Mouse (Mus musculus): ENCODE measurements around the gene Nrp2. TPM values are rescaled to one million over a fixed set of nuclear protein-coding genes. Genes with fewer than 3 reads are reported as not detected.

The Nrp2 gene
- polyA plus RNA-seq, 1 experiment from 2014 or later = 39.9 TPM

GRCm38 (mm10) chr1:62734980-62735379 lies 31.9 kb downstream of the Nrp2 start:
- no peak overlapping the region for H3K4me2 ChIP-seq (replicated peaks; ENCODE audit: low read depth, low read length)
- 70% methylated on average over 4 of the region's 4 CpGs for WGBS

DNA sequence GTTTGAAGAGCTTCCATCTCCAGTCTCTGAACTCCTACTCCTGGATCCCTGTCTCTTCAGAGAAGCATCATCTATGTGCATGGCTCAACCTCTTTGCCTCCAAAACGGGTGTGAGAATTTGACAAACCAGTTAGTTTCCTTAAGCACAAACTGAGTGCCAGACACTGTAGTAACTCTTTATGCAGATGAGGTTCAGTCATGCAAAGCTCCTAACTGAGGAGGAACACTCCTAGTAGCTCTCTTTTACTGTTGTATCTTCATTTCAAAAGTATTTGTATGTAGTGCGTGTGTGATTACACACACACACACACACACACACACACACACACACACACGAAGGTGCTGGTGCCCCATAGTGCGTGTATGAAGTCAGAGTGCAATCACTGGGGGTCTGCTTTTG lies 32.8 kb downstream of the Nrp2 start:
- H3K27ac ChIP-seq (ENCODE audit: low read length) = no peak overlapping the region
- no peak overlapping the region for H3K9ac ChIP-seq (replicated peaks; ENCODE audit: low read depth, low read length)
- H3K4me3 ChIP-seq (ENCODE audit: low read depth, low read length) = no peak overlapping the region
- no peaks in the 10 kb centered on the region; the same call in none of the 2 replicates for H3K36me3 ChIP-seq (ENCODE audit: control insufficient read depth, insufficient read depth, low read length)
- no peaks in the 10 kb centered on the region for H3K4me1 ChIP-seq (ENCODE audit: control insufficient read depth, insufficient read depth, low read length)
- no peaks in the 10 kb centered on the region for H3K27me3 ChIP-seq (ENCODE audit: control insufficient read depth, insufficient read depth, low read length)
- no peaks in the 10 kb centered on the region for H3K9me3 ChIP-seq (ENCODE audit: control insufficient read depth, low read depth, low read length)
- no peak overlapping the region for H3K4me2 ChIP-seq (replicated peaks; ENCODE audit: low read depth, low read length)
- 79% methylated on average over 4 of the region's 4 CpGs for WGBS
- ATAC-seq (ENCODE audit: insufficient number of reproducible peaks, insufficient read depth, low FRiP score, low read depth) = no peak

More at GRCm38 (mm10) chr1:62734980-62735379, 31.9 kb downstream of the Nrp2 start:
- Histone ChIP-seq H3K4me1 (ENCODE audit: control insufficient read depth, insufficient read depth, low read length) (no peaks in the 10 kb centered on the region), H3K36me3 (ENCODE audit: control insufficient read depth, insufficient read depth, low read length) (no peaks in the 10 kb centered on the region; the same call in none of the 2 replicates), H3K9me3 (ENCODE audit: control insufficient read depth, low read depth, low read length) (no peaks in the 10 kb centered on the region), H3K4me3 (ENCODE audit: low read depth, low read length) (no peak overlapping the region), H3K9ac (replicated peaks; ENCODE audit: low read depth, low read length) (no peak overlapping the region), H3K27ac (ENCODE audit: low read length) (no peak overlapping the region), H3K27me3 (ENCODE audit: control insufficient read depth, insufficient read depth, low read length) (no peaks in the 10 kb centered on the region)
- no peak for ATAC-seq (ENCODE audit: insufficient number of reproducible peaks, insufficient read depth, low FRiP score, low read depth)

DNA sequence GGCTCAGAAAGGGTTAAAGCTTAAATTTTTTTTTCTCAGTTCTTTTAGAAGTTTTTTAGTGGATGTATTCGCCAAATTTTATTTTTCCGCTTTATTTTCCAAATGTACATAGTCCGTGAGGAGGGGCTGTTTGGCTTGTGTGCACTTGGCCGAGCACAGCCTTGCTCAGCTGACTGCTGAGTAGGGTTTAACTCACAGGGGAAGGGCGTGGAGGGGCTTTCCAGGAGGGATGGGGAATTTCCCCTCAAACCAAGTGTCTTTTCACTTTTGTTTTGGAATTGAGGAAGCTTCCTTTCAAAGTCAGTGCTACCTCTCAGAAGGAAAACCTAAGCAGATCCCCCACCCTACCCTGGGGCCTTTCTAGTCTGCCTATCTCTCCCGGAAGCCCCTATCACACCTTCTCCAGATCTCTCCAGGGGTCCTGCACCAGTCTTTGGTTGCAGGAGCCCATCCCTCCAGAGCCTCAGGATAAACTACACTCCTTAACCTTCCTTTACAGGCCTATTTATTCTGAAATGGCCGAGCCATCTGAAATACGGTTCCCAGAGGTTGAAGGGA lies 33.4 kb downstream of the Nrp2 start:
- Histone ChIP-seq H3K27ac (ENCODE audit: low read length) (no peak overlapping the region), H3K9ac (replicated peaks; ENCODE audit: low read depth, low read length) (no peak overlapping the region), H3K4me3 (ENCODE audit: low read depth, low read length) (no peak overlapping the region), H3K27me3 (ENCODE audit: control insufficient read depth, insufficient read depth, low read length) (no peaks in the 10 kb centered on the region), H3K36me3 (ENCODE audit: control insufficient read depth, insufficient read depth, low read length) (no peaks in the 10 kb centered on the region; the same call in none of the 2 replicates), H3K9me3 (ENCODE audit: control insufficient read depth, low read depth, low read length) (no peaks in the 10 kb centered on the region), H3K4me2 (replicated peaks; ENCODE audit: low read depth, low read length) (no peak overlapping the region), H3K4me1 (ENCODE audit: control insufficient read depth, insufficient read depth, low read length) (no peaks in the 10 kb centered on the region)
- ATAC-seq (ENCODE audit: insufficient number of reproducible peaks, insufficient read depth, low FRiP score, low read depth) = no peak
- WGBS = 67% methylated on average over 8 of the region's 8 CpGs

- H3K9me3 ChIP-seq (ENCODE audit: control insufficient read depth, low read depth, low read length) = no peaks in the 10 kb centered on the region
- no peak overlapping the region for H3K9ac ChIP-seq (replicated peaks; ENCODE audit: low read depth, low read length)
- H3K36me3 ChIP-seq (ENCODE audit: control insufficient read depth, insufficient read depth, low read length) = no peaks in the 10 kb centered on the region; the same call in none of the 2 replicates
- no peak overlapping the region for H3K4me2 ChIP-seq (replicated peaks; ENCODE audit: low read depth, low read length)
- H3K4me1 ChIP-seq (ENCODE audit: control insufficient read depth, insufficient read depth, low read length) = no peaks in the 10 kb centered on the region
- no peak overlapping the region for H3K27ac ChIP-seq (ENCODE audit: low read length)
- ATAC-seq (ENCODE audit: insufficient number of reproducible peaks, insufficient read depth, low FRiP score, low read depth) = no peak
- H3K27me3 ChIP-seq (ENCODE audit: control insufficient read depth, insufficient read depth, low read length) = no peaks in the 10 kb centered on the region
- 88% methylated on average over 11 of the region's 11 CpGs for WGBS
- H3K4me3 ChIP-seq (ENCODE audit: low read depth, low read length) = no peak overlapping the region
These were observed 35.1 kb downstream of the Nrp2 start for GRCm38 (mm10) chr1:62738165-62738564.

GRCm38 (mm10) chr1:62742092-62742491 lies 39.0 kb downstream of the Nrp2 start:
- WGBS = 51% methylated on average over 3 of the region's 3 CpGs
- peaks cover 2% of the 10 kb centered on the region for H3K36me3 ChIP-seq (ENCODE audit: control insufficient read depth, insufficient read depth, low read length)
- H3K9me3 ChIP-seq (ENCODE audit: control insufficient read depth, low read depth, low read length) = no peaks in the 10 kb centered on the region
- H3K27me3 ChIP-seq (ENCODE audit: control insufficient read depth, insufficient read depth, low read length) = no peaks in the 10 kb centered on the region
- no peaks in the 10 kb centered on the region for H3K4me1 ChIP-seq (ENCODE audit: control insufficient read depth, insufficient read depth, low read length)
- no peak overlapping the region for H3K4me3 ChIP-seq (ENCODE audit: low read depth, low read length)
- no peak overlapping the region for H3K27ac ChIP-seq (ENCODE audit: low read length)
- ATAC-seq (ENCODE audit: insufficient number of reproducible peaks, insufficient read depth, low FRiP score, low read depth) = no peak
- H3K9ac ChIP-seq (replicated peaks; ENCODE audit: low read depth, low read length) = no peak overlapping the region
- no peak overlapping the region for H3K4me2 ChIP-seq (replicated peaks; ENCODE audit: low read depth, low read length)

DNA sequence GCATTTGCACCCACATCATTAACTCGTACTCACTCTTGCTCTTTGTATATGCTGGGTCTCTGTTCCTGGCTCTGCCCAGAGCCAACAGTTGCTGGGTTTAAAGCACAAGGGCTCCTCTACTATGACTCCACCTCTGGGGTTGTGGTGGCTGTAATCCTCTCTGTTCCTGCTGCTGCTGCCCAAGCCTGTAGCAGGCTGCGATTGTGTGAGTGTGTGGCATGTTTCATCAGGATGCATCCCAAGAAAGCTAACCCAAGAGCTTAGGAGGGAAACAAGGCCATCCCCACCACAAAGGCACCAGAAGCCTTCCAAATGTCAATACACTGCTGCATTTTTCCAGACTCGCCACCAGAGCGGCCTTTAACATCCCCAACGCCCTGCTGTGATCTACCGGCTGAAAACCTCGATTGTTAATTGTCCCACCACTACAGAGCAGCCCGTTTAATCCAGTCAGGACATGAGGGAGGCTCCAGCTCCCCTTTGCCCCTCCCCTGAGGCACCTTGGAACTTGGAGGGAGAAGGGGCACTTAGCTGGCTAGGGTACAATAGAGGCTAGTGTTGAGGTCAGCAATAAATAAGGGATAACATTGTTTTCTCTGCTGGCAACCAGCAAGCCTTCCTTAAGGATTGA lies 40.1 kb downstream of the Nrp2 start:
- 35% methylated on average over 8 of the region's 8 CpGs for WGBS
- Histone ChIP-seq H3K4me1 (ENCODE audit: control insufficient read depth, insufficient read depth, low read length) (no peaks in the 10 kb centered on the region), H3K9ac (replicated peaks; ENCODE audit: low read depth, low read length) (no peak overlapping the region), H3K9me3 (ENCODE audit: control insufficient read depth, low read depth, low read length) (no peaks in the 10 kb centered on the region), H3K4me2 (replicated peaks; ENCODE audit: low read depth, low read length) (no peak overlapping the region), H3K27ac (ENCODE audit: low read length) (no peak overlapping the region), H3K36me3 (ENCODE audit: control insufficient read depth, insufficient read depth, low read length) (peaks cover 8% of the 10 kb centered on the region; the same call in 1 of the 2 replicates), H3K27me3 (ENCODE audit: control insufficient read depth, insufficient read depth, low read length) (no peaks in the 10 kb centered on the region), H3K4me3 (ENCODE audit: low read depth, low read length) (no peak overlapping the region)
- ATAC-seq (ENCODE audit: insufficient number of reproducible peaks, insufficient read depth, low FRiP score, low read depth) = no peak

DNA sequence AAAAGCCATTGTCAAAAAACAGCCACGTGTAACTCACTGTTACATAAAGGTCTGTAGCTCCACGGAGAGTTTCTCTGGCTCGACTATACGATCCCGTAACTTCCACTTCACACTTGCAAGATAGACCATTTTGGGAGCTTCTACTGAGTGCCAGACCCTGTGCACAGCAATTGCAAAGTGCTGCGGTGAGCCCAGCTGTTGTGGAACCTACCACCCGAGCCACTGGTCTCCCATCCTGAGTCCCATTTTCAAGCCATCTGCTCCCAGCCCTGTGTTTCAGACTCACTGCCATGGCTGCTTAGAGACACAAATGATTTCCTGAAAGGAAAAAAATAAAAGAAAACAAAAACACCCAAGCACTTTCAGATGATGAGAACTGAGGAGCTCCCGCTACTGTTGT lies 42.8 kb downstream of the Nrp2 start:
- no peak for ATAC-seq (ENCODE audit: insufficient number of reproducible peaks, insufficient read depth, low FRiP score, low read depth)
- no peak overlapping the region for H3K27ac ChIP-seq (ENCODE audit: low read length)
- no peak overlapping the region for H3K4me2 ChIP-seq (replicated peaks; ENCODE audit: low read depth, low read length)
- H3K27me3 ChIP-seq (ENCODE audit: control insufficient read depth, insufficient read depth, low read length) = no peaks in the 10 kb centered on the region
- H3K9me3 ChIP-seq (ENCODE audit: control insufficient read depth, low read depth, low read length) = no peaks in the 10 kb centered on the region
- H3K36me3 ChIP-seq (ENCODE audit: control insufficient read depth, insufficient read depth, low read length) = peaks cover 15% of the 10 kb centered on the region; the same call in 1 of the 2 replicates
- H3K4me1 ChIP-seq (ENCODE audit: control insufficient read depth, insufficient read depth, low read length) = no peaks in the 10 kb centered on the region
- WGBS = 91% methylated on average over 8 of the region's 8 CpGs
- no peak overlapping the region for H3K4me3 ChIP-seq (ENCODE audit: low read depth, low read length)
- H3K9ac ChIP-seq (replicated peaks; ENCODE audit: low read depth, low read length) = no peak overlapping the region

DNA sequence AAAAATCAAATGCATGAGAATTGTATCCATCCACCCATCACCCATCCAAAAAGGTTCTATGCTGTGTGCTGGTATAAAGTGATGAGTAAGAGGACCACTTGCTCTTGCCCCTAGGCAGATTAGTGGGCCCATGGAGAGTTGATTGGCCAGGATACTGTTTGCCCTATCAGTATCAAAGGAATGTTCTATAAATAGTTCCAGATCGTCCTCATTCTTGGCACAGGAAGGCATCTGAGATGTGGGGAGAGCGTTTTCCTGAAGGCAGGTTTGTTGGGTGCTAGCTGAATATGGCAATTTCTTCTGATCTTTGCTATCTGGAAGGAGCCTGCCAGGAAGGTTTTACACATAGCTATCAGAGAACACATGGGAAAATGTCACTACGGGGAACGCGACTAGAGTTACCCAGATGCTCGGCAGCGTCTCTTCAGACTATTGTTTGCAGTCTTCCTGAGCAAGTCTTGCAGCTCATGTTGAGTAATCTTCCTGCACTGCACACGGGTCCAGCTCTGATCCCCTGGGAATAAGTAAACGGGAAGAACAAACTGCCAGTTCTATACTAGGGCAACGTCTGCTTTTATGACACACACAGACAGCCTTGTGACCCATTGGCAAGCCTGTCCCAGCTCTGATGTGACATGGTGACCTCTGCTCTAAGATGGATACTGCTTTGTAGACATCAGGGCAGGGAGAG lies 44.5 kb downstream of the Nrp2 start:
- ATAC-seq (ENCODE audit: insufficient number of reproducible peaks, insufficient read depth, low FRiP score, low read depth) = no peak
- no peak overlapping the region for H3K4me2 ChIP-seq (replicated peaks; ENCODE audit: low read depth, low read length)
- no peak overlapping the region for H3K27ac ChIP-seq (ENCODE audit: low read length)
- WGBS = 57% methylated on average over 10 of the region's 10 CpGs
- peaks cover 15% of the 10 kb centered on the region; the same call in 1 of the 2 replicates for H3K36me3 ChIP-seq (ENCODE audit: control insufficient read depth, insufficient read depth, low read length)
- no peaks in the 10 kb centered on the region for H3K27me3 ChIP-seq (ENCODE audit: control insufficient read depth, insufficient read depth, low read length)
- H3K4me1 ChIP-seq (ENCODE audit: control insufficient read depth, insufficient read depth, low read length) = no peaks in the 10 kb centered on the region
- no peaks in the 10 kb centered on the region for H3K9me3 ChIP-seq (ENCODE audit: control insufficient read depth, low read depth, low read length)
- H3K9ac ChIP-seq (replicated peaks; ENCODE audit: low read depth, low read length) = no peak overlapping the region
- no peak overlapping the region for H3K4me3 ChIP-seq (ENCODE audit: low read depth, low read length)
